Mouse (Mus musculus) thymus, adult 2 months (tissue): Measurements from ENCODE around the gene Cacng1. TPM values are rescaled to one million over a fixed set of nuclear protein-coding genes. Genes with fewer than 3 reads are reported as not detected.

Source experiments
- DNase-seq: peaks from one replicate; pipeline ENCODE4 v3.0.0; 2021
- H3K27ac ChIP-seq: fragments of 200-500 bp; 2 replicates; pipeline ENCODE4 v1.5.1; 2012; ENCODE audit warnings: low read length, control low read depth; ENCODE audit not compliant: control insufficient read depth, insufficient read depth
- H3K27me3 ChIP-seq: fragments of 200-500 bp; 2 replicates; pipeline ENCODE4 v1.6.1; 2012; ENCODE audit warnings: mild to moderate bottlenecking, low read length, moderate library complexity, mixed read lengths; ENCODE audit not compliant: control insufficient read depth, insufficient read depth
- H3K36me3 ChIP-seq: fragments of 200-500 bp; 2 replicates; pipeline ENCODE4 v1.6.1; 2012; ENCODE audit warnings: mild to moderate bottlenecking, low read length, moderate library complexity; ENCODE audit not compliant: control insufficient read depth, insufficient read depth
- H3K4me1 ChIP-seq: fragments of 200-500 bp; replicated peaks from 2 replicates; pipeline ENCODE4 v1.6.1; 2012; ENCODE audit warnings: low read length; ENCODE audit not compliant: control insufficient read depth, insufficient read depth
- H3K4me3 ChIP-seq: fragments of 200-500 bp; 2 replicates; pipeline ENCODE4 v1.5.1; 2012; ENCODE audit warnings: mild to moderate bottlenecking, low read length, control low read depth, moderate library complexity; ENCODE audit not compliant: control insufficient read depth, insufficient read depth
- CTCF ChIP-seq: fragments of 200-500 bp; IDR thresholded peaks from 2 replicates; pipeline ENCODE4 v1.5.1; 2012; ENCODE audit warnings: mild to moderate bottlenecking, control low read depth, low read length, moderate library complexity, borderline replicate concordance; ENCODE audit not compliant: control insufficient read depth, poor library complexity, insufficient read depth; ENCODE audit errors: extremely low read depth
- POLR2A ChIP-seq: fragments of 200-500 bp; IDR thresholded peaks from 2 replicates; pipeline ENCODE4 v1.6.1; 2012; ENCODE audit warnings: mild to moderate bottlenecking, low read length, control low read depth, moderate library complexity; ENCODE audit not compliant: control insufficient read depth, poor library complexity, insufficient read depth; ENCODE audit errors: extremely low read depth
- WGBS: fragments of 180-500 bp; shearing (Covaris S2); methylation state at CpG from one replicate; pipeline ENCODE4 v1.1.7; 2018; 5-methylcytosine and 5-hydroxymethylcytosine counted together
- polyA plus RNA-seq: library from polyadenylated mRNA; depleted of rRNA; stranded (reverse); fragments of >200 nt; gene quantifications from 2 replicates; pipeline ENCODE4 v1.2.3, GENCODE M21; 2012

Cacng1 gene
- polyA plus RNA-seq, 1 experiment = 0.18 TPM

GRCm38 (mm10) chr11:107710379-107710778 lies 5.9 kb downstream of the Cacng1 start:
- Histone ChIP-seq H3K4me1 (no peaks in the 10 kb centered on the region), H3K27ac (no peak overlapping the region), H3K27me3 (no peaks in the 10 kb centered on the region), H3K4me3 (no peak overlapping the region), H3K36me3 (no peaks in the 10 kb centered on the region)
- no peak for DNase-seq
- TF ChIP-seq CTCF = no peak
- TF ChIP-seq POLR2A = no peak
- 83% methylated on average over 3 of the region's 3 CpGs for WGBS

GRCm38 (mm10) chr11:107707897-107708610 lies 8.3 kb downstream of the Cacng1 start:
- Histone ChIP-seq H3K27me3 (no peaks in the 10 kb centered on the region), H3K27ac (no peak overlapping the region)
- 94% methylated on average over 20 of the region's 20 CpGs for WGBS

GRCm38 (mm10) chr11:107705476-107706074 lies 10.7 kb downstream of the Cacng1 start:
- Histone ChIP-seq H3K27ac (no peak overlapping the region), H3K4me1 (no peaks in the 10 kb centered on the region), H3K27me3 (no peaks in the 10 kb centered on the region), H3K36me3 (no peaks in the 10 kb centered on the region), H3K4me3 (no peak overlapping the region)
- 79% methylated on average over 11 of the region's 11 CpGs for WGBS
- no peak for TF ChIP-seq POLR2A
- DNase-seq = no peak

More at GRCm38 (mm10) chr11:107707897-107708610, 8.3 kb downstream of the Cacng1 start:
- TF ChIP-seq CTCF (no peak), POLR2A (no peak)
- Histone ChIP-seq H3K4me1 (no peaks in the 10 kb centered on the region), H3K4me3 (no peak overlapping the region), H3K36me3 (no peaks in the 10 kb centered on the region)
- no peak for DNase-seq

- no peak for DNase-seq
- Histone ChIP-seq H3K36me3 (no peaks in the 10 kb centered on the region), H3K27ac (no peak overlapping the region), H3K4me3 (no peak overlapping the region), H3K4me1 (no peaks in the 10 kb centered on the region), H3K27me3 (no peaks in the 10 kb centered on the region)
- no peak for TF ChIP-seq POLR2A
- no peak for TF ChIP-seq CTCF
- WGBS = 78% methylated on average over 6 of the region's 6 CpGs
Measured at GRCm38 (mm10) chr11:107705060-107705459, 11.3 kb downstream of the Cacng1 start.

GRCm38 (mm10) chr11:107703272-107704134 lies 12.8 kb downstream of the Cacng1 start:
- no peaks in the 10 kb centered on the region for H3K27me3 ChIP-seq
- TF ChIP-seq POLR2A (no peak), CTCF (no peak)
- no peak overlapping the region for H3K27ac ChIP-seq
- DNase-seq = no peak
- H3K4me1 ChIP-seq = no peaks in the 10 kb centered on the region
- no peak overlapping the region for H3K4me3 ChIP-seq
- no peaks in the 10 kb centered on the region for H3K36me3 ChIP-seq
- WGBS = 66% methylated on average over 27 of the region's 27 CpGs

GRCm38 (mm10) chr11:107699967-107700366 lies 16.4 kb downstream of the Cacng1 start:
- Histone ChIP-seq H3K27me3 (no peaks in the 10 kb centered on the region), H3K4me3 (no peak overlapping the region)
- 42% methylated on average over 4 of the region's 4 CpGs for WGBS

More at GRCm38 (mm10) chr11:107699967-107700366, 16.4 kb downstream of the Cacng1 start:
- H3K36me3 ChIP-seq = no peaks in the 10 kb centered on the region
- TF ChIP-seq POLR2A = no peak
- no peaks in the 10 kb centered on the region for H3K4me1 ChIP-seq
- no peak for DNase-seq
- H3K27ac ChIP-seq = no peak overlapping the region
